Mouse (Mus musculus) left cerebral cortex, adult 18-20 months (tissue): Measurements from ENCODE around the gene Jsrp1. TPM values are rescaled to one million over a fixed set of nuclear protein-coding genes. Genes with fewer than 3 reads are reported as not detected.
"Not testable (repeated sequence)": the region's sequence is repeated elsewhere in the genome, so short reads cannot be mapped to it uniquely, and the experiment has no call there.

Experiments
- DNase-seq, 2 experiments: peaks; one replicate each; pipeline ENCODE4 v3.0.0; 2021 to 2022; ENCODE audit warnings: low spot score in 2 of 2, mixed read lengths in 1 of 2
- total RNA-seq, 2 experiments: library from RNA; stranded (reverse); gene quantifications; 2 replicates each; pipeline ENCODE4 v1.2.3; 2021

Jsrp1 gene
- total RNA-seq, 2 experiments from 2014 or later = 6.6 to 8.0 TPM

DNA sequence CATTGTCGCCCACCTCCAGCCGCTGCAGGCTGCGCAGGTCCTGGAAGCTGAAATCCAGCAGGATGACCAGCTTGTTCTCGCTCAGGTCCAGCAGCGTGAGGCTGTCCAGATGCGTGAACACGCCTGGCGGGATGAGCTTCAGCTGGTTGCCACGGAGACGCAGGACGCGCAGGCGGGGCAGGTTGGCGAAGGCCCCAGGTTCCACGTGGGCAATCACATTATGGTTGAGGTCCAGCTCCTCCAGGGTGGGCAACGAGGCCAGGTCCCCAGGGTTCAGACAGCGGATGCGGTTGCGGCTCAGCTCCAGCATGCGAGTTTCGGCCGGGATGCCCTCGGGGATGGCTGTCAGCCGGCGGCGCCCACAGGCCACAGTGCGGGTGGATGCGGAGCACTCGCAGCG is 22.3 kb upstream of the Jsrp1 start:
- DNase-seq = no peak

DNA sequence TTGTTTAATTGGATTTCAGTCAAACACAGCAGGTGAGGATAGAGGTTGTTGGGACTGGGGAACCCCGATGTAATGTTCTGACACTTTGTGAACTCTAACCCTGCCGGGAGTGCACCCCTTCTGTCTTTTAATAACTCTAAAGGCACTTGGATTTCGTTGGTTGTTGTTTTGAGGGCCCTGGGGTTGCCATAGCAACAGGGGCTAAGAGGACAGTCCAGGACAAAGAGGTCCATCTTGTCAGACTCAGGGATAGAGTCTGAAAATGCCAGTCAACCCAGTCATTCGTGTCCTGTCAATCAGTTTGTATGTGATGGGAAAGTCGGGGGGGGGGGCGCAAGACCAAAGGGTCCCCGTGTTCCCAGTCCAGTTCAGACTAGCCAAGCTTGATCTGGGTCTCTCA is 19.5 kb upstream of the Jsrp1 start:
- DNase-seq = no peak

DNA sequence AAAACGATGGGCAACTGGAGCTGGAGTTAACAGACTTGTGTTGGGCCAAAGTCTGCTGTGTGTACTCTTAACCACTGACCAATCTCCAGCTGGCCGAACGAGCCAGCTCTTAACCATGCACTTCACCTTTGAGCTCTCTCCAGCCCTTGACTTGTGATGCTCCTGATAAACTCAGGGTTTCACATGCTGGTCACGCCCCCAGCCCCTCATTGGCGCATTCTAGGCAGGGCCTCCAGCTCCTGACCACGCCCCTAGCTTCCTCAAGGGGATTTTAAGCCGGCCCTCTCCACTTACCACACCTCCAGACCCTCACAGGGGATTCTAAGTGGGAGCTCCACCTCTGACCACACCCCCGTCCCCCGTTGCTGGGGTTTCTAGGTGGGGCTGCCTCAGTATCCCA is 17.8 kb upstream of the Jsrp1 start:
- no peak for DNase-seq

DNA sequence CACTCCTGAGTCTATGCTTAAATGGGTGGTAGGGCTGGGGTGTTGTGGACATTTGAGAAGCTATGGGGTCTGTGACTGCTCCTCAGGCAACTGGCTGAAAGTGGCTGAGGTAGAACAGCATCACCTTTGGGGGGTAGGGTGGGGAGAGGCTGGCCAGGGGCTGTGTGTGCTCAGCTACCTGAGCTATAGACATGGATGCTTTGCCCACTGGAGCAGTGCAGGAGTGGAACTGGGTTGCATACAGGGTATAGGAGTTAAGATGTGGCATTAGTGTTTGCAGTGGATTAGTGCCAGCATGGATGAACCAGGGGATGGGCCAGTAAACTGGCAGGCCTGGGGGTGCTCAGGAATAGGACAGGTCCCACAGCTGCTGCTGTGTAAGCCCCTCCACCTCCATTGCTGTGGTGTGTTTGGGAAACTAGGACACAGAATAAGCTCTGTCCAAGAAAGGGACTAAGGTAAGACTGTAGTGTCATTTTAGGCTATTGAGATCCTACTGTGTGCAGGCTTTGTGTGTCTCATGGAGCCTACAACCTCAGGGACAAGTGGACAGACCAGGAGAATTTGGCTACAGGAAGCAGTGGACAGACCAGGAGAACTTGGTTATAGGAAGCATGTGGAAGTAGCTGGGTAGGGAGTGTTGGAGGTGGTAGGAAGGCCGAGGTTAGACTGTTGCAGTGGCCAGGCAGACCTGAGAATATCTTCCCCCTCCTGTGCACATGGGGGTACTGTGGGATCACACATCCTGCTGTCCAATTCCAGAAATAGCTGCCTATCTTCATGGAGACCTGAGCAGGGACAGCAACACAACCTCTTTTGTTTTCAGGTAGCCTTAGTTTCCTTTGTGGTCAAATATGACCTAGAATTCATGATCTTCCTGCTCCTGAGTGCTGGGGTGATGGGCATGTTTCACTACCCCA is 16.3 kb upstream of the Jsrp1 start:
- no peak for DNase-seq

DNA sequence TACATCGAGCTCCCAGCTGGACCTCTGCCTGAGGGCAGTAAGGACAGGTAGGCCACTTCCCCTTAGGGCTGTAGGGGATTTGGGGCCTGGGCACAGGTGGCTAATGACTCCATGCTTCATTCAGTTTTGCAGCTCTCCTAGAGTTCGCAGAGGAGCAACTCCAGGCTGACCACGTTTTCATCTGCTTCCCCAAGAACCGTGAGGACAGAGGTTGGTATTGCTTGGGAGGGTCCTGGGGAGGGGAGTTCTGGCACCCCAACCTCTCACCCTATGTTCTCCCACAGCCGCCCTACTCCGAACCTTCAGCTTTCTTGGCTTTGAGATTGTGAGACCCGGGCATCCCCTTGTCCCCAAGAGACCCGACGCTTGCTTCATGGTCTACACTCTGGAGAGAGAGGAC is 15.3 kb upstream of the Jsrp1 start:
- not testable (repeated sequence) for DNase-seq

DNA sequence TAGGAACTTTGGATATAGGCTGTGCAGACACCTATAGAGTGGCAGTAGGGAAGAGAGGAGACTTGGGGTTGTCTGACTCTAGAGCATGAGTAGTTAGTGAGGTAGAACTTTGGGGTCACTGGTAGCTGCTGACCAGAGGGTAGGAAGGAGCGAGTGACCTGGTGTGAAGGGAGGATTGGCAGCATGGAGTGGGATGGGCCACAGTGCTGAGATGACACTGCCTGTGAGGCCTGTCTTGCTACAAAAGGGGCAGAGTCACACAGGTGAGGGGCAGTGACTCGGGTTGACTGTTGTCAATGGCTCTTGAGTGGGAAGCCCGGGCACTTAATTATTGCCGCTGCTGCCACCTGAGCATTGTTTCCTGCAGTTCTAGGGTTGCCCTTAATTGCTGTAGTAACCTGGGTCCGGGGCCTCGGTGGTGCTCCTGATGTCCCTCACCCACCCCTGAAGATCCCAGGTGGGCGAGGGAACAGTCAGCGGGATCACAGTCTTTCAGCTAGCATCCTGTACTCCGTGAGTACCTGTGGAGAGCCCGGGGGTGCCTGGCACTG is 14.6 kb upstream of the Jsrp1 start:
- no peak for DNase-seq

DNA sequence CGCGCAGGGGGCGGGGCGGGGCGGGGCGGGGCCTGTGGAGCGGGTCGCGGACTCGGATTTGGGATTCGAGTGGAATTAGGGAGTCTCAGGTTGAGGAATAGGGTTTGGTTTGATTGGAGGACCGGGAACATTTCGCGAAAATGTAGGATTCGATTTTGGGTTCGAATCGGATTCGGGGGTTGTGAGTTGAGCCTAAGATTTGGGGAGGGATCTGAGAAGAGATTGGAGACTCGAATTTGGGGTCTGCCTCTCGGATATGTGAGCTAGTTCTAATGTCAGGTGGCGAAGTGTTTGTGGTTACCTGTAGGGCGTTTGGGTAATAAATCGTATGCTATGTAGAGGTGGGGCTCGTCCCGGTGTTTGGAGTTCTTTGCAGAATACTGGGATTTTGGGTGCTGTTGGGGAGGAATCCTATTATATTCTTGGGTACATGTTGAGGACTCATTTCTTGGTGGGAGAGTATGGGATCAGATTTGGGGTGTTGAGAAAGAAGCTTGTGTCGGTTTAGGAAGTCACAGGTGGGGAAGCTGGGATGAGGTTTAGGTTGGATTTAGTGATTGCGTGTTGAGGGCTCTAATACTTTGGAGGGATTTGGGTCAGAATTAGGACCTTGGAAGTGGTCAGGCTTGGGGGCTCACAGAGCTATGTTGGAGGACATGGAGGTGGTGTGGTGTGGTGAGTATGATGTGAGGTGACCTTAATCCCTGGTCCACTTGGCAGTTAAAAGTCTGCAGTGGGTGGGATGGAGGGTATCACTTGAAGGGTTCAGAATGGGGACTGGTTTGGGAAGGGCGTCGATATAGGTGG is 14.0 kb upstream of the Jsrp1 start:
- DNase-seq = no peak

DNA sequence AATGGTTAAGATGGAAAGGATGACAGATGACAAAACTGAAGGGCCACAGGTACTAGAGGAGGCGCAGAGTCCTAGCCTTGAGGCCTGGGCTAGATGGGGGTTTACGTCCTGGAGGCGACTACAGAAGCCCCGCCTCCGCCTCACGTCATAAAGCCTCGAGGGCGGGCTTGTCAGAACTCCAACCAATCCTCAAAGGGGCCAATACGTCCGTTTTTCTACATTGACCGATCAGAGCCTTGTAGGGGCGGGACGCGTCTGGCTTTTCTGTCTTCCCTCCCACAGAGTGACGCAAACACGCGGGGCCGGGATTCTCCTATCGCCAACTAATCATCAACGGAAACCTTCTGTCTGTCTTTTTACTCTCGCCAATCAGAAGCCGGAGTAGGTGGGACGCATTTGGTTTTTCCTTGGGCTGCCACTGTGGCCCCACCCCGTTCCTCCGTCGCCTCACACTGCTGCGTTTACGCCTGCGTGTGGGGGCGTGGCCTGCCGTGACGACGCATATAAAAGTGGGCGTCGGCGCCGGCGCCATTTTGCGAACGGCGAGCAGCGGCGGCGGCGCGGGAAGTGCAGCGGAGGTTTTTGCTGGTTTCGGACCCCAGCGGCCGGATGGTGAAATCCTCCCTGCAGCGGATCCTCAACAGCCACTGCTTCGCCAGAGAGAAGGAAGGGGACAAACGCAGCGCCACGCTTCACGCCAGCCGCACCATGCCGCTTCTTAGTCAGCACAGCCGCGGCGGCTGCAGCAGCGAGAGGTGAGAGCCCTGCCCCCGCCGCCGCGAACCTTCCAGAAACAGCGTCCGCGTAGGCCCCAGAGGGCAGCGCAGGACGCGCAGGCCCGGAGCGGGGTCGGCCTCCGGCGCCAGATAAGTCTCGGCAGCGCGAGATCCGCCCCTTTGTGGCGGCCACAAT is 13.1 kb upstream of the Jsrp1 start, which contains the start of gene Oaz1:
TSS of gene Oaz1 (plus strand) at position 506 of the 912 bp plus-strand sequence.
- peak; percentile 98 to 99 for DNase-seq

DNA sequence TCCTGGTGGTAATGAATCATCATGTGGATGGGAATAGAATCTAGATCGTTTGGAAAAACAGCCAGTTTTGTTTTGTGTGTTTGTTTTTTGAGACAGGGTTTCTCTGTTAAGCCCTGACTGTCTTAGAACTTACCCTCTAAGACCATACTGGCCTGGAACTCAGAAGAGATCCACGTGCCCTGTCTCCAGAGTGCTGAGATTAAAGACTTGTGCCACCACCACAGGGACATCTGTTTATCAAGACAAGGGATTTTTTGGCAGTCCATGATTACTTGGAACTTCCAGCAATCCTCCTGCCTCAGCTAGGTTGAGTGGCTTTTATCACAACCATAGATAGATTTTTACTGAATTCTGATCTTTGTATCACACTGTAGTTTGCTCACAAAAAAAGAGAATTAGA is 11.5 kb upstream of the Jsrp1 start:
- no peak for DNase-seq

DNA sequence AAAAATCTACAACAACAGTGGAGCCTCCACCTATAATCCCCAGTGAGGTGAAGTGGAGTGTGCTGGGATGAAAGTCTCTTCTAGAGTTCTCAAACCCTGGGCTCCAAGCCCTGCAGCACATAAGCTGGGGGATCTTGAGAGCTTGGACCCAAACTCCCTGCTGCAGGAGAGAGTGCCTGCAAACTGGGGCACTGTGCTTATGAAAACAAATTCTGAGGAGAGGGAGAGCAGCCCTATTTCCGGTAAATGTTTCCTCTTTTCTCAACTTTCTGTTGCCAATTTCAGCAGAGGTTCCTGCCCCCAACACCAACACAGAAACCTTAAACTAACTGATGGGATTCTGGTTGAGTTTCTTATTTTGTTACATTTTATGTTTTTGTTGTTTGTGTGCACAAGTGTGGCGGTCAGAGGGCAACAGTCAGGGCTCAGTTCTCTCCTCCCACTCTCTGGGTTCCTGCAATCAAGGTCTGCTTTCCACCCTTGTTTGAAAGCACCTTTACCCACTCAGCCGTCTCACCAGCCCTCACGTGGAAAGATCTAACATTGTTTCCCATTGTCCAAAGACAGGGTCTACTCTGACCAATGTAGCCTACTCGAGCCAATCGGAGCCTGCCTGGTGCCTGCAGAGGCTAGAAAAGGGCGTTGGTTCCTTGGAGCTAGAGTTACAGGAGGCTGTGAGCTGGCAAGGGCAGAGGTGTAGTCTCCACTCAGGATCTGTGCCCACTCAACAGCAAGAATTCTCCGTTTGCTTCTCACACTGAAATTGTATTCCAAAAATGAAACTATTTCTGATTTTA is 10.7 kb upstream of the Jsrp1 start:
- no peak for DNase-seq

DNA sequence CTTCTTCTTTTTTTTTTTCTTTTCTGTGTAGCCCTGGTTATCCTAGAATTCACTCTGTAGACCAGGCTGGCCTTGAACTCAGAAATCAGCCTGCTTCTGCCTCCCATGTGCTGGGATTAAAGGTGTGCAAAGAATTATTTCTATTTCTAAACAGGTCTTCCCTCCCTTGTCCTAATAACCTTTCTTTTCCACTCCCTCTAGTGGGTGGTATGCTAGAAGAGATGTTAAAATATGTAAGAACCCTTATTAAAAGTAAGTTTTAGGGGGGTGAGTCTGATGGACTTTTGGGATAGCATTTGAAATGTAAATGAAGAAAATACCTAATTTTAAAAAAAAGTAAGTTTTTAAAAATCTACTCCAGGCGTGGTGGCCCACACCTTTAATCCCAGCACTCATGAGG is 10.0 kb upstream of the Jsrp1 start:
- no peak for DNase-seq

DNA sequence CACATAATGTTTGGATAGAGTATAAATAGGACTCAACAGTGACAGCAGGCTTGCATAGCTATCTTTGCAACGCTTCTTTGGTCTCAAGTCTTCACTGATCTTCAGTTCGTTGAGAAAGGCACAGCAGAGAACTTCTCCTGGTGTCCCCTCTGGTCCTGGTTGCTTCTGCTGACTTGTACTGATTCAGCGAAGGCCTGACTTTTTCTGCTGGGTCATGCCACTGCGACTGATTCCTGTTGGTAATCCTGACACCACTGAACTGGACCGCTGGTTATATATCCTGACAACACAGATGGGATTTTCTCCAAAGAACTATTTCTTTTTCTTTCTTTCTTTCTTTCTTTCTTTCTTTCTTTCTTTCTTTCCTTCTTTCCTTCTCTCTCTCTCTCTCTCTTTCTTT is 9.2 kb upstream of the Jsrp1 start:
- DNase-seq = no peak

DNA sequence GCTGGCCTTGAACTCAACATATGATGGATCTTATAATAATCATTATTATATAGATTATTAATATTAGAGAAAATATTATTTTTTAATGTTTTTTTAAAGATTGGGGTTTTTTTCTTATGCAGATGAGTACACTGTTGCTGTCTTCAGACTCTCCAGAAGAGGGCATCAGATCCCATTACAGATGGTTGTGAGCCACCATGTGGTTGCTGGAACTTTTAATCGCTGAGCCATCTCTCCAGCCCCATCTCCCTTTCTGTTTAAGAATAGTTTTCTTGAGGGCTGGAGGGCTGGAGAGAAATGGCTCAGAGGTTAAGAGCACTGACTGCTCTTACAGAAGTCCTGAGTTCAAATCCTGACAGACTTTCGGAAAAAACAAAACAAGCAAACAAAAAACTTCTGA is 8.7 kb upstream of the Jsrp1 start:
- no peak for DNase-seq

DNA sequence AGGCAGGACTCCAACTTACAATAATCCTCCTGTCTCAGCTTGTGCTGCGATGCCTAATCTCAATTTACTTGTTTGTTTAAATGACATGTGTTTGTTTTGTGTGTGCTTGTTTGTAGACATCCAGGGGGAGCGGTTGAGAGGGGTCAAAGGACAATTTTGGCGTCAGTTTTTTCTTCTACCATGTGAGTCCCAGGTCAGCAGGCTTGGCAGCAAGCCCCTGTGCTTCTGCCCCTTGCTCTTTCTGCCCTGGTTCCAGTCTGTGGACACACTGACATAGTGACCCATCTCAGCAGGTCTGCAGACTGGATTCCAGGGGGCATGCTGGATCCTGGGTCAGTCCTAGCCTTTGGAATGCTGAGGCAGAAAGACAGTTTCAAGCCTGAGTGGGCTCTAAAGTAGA is 6.1 kb upstream of the Jsrp1 start:
- no peak for DNase-seq

DNA sequence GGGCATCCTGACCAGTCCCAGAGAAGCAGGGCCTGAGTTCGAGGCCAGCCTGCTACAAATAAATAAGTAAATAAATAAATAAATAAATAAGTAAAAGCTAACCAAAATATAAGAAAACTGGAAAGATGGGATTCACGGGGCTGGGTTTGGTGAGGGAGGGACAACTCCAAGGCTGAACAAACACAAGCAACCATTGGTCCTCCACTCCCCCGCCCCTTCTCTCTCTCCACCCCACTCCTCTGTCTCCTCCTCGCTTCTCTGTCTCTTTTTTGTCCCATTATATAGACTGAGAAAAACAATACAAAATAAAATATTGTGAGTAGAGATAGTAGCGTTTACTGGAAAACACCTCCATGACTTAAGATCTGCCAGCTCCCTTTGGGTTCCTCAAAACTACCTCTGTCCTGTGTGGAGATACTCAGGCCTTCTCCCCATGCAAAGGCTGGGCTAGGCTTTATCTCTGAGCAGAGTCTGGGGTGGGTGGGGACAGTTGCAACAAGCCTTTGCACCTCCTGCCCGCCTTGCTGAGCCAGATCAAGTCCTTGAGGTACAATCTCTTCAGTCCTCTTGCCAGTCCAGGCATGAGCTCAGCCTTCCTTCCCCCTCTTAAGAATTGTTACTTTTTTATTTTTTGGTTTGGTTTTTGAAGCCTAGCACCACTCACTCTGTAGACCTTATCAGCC is 5.4 kb upstream of the Jsrp1 start:
- no peak for DNase-seq

DNA sequence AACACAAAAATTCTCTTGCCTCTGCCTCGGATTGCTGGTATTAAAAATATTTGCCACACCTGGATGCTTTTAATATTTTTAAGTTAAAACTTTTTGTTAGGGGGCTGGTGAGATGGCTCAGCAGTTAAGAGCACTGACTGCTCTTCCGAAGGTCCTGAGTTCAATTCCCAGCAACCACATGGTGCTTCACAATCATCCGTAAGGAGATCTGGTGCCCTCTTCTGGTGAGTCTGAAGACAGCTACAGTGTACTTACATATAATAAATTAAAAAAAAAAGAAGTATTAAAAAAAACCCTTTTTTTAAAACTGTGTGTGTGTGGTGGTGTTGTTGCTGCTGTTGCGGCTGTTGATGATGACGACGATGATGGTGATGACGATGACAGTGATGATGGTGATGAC is 4.7 kb upstream of the Jsrp1 start:
- DNase-seq = not testable (repeated sequence)

DNA sequence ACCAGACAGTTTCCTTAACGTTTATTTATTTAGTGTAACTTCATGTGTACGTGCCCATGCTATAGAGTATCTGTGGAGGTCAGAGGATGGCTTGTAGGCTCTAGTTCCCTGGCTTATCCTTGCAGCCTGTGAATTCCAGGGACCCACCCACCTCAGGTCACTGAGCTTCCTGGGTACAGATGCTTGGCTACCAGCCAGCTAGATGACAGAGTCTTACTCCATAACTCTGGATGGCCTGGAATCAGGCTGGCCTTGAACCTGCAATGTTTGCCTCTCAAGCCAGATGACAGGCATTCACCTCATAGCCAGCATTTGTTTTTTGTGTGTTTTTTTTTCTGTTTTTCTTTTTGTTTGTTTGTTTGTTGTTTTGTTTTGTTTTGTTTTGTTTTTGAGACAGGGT is 3.9 kb upstream of the Jsrp1 start:
- DNase-seq = no peak

DNA sequence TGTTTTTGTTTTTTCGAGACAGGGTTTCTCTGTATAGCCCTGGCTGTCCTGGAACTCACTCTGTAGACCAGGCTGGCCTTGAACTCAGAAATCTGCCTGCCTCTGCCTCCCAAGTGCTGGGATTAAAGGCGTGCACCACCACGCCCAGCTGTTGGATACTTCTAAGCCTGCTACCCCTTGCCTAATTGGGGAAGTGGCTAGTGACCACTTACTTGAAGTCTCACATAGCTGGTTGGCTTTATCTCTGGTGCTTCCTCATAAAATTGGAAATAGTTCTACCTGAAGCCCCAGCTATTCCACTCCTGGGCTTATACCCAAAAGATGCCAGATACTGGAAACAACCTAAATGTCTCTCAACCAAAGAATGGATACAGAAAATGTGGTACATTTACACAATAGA is 3.0 kb upstream of the Jsrp1 start:
- DNase-seq = not testable (repeated sequence)

DNA sequence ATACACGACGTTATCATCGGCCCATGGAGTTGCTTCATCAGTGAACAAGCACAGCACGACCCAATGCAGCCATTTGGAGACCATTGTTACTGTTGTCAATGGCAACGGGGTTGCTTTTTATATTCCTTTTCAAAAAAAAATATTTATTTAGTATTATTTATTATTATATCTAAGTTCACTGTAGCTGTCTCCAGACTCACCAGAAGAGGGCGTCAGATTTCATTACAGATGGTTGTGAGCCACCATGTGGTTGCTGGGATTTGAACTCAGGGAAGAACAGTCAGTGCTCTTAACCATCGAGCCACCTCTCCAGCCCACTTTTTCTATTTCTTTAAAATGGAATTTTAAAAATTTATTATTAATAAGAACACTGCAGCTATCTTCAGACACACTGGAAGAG is 1.5 kb upstream of the Jsrp1 start:
- DNase-seq = no peak
